Mouse (Mus musculus): ENCODE results near the gene Gm45711. TPM values are rescaled to one million over a fixed set of nuclear protein-coding genes. Genes with fewer than 3 reads are reported as not detected.

The Gm45711 gene
- polyA plus RNA-seq, 1 experiment: not detected

- H3K4me1 ChIP-seq (replicated peaks; ENCODE audit: control insufficient read depth, insufficient read depth, low read length): peaks cover 17% of the 10 kb centered on the region
- no peak overlapping the region for H3K27ac ChIP-seq (ENCODE audit: control insufficient read depth, insufficient read depth, low read length)
- H3K4me3 ChIP-seq (ENCODE audit: control insufficient read depth, insufficient read depth, low read length): peak overlapping the region; percentile 52
- DNase-seq: no peak
- WGBS: 7% methylated on average over 6 of the region's 6 CpGs
- H3K27me3 ChIP-seq (ENCODE audit: control insufficient read depth, insufficient read depth, low read length): no peaks in the 10 kb centered on the region
- H3K36me3 ChIP-seq (ENCODE audit: control insufficient read depth, insufficient read depth, low read length): no peaks in the 10 kb centered on the region
- TF ChIP-seq POLR2A (IDR thresholded peaks at IDR 0.05; ENCODE audit: control insufficient read depth, extremely low read depth, insufficient read depth, low read length, poor library complexity): no peak
- TF ChIP-seq CTCF (IDR thresholded peaks at IDR 0.05; ENCODE audit: borderline replicate concordance, control insufficient read depth, extremely low read depth, insufficient read depth, low read length, poor library complexity): no peak
Measured at GRCm38 (mm10) chr8:104339983-104340232, 30.0 kb upstream of the Gm45711 start.

GRCm38 (mm10) chr8:104339229-104339982, 29.5 kb upstream of the Gm45711 start, which contains the start of gene Cmtm3:
Cmtm3 (plus strand) TSS chr8:104339410.
- H3K36me3 ChIP-seq (ENCODE audit: control insufficient read depth, insufficient read depth, low read length): no peaks in the 10 kb centered on the region
- peak within 1 kb of the TSS; percentile 52 for H3K4me3 ChIP-seq (ENCODE audit: control insufficient read depth, insufficient read depth, low read length)
- no peak within 1 kb of the TSS for H3K27ac ChIP-seq (ENCODE audit: control insufficient read depth, insufficient read depth, low read length)
- no peaks in the 10 kb centered on the region for H3K27me3 ChIP-seq (ENCODE audit: control insufficient read depth, insufficient read depth, low read length)
- DNase-seq: no peak
- TF ChIP-seq POLR2A (IDR thresholded peaks at IDR 0.05; ENCODE audit: control insufficient read depth, extremely low read depth, insufficient read depth, low read length, poor library complexity): no peak
- TF ChIP-seq CTCF (IDR thresholded peaks at IDR 0.05; ENCODE audit: borderline replicate concordance, control insufficient read depth, extremely low read depth, insufficient read depth, low read length, poor library complexity): no peak
- WGBS: 40% methylated on average over 18 of the region's 18 CpGs
- peaks cover 17% of the 10 kb centered on the region for H3K4me1 ChIP-seq (replicated peaks; ENCODE audit: control insufficient read depth, insufficient read depth, low read length)

- H3K27ac ChIP-seq (ENCODE audit: control insufficient read depth, insufficient read depth, low read length): no peak overlapping the region
- H3K27me3 ChIP-seq (ENCODE audit: control insufficient read depth, insufficient read depth, low read length): no peaks in the 10 kb centered on the region
- peaks cover 17% of the 10 kb centered on the region for H3K4me1 ChIP-seq (replicated peaks; ENCODE audit: control insufficient read depth, insufficient read depth, low read length)
- H3K36me3 ChIP-seq (ENCODE audit: control insufficient read depth, insufficient read depth, low read length): no peaks in the 10 kb centered on the region
- TF ChIP-seq CTCF (IDR thresholded peaks at IDR 0.05; ENCODE audit: borderline replicate concordance, control insufficient read depth, extremely low read depth, insufficient read depth, low read length, poor library complexity): 0 out of 2 replicates have a peak, but pooled peaks have one; percentile 16
- TF ChIP-seq POLR2A (IDR thresholded peaks at IDR 0.05; ENCODE audit: control insufficient read depth, extremely low read depth, insufficient read depth, low read length, poor library complexity): no peak
- WGBS: 57% methylated on average over 3 of the region's 3 CpGs
- DNase-seq: no peak
- H3K4me3 ChIP-seq (ENCODE audit: control insufficient read depth, insufficient read depth, low read length): no peak overlapping the region
Measured at GRCm38 (mm10) chr8:104337890-104338289, 28.0 kb upstream of the Gm45711 start.

GRCm38 (mm10) chr8:104336806-104337205, 26.9 kb upstream of the Gm45711 start:
- H3K27ac ChIP-seq (ENCODE audit: control insufficient read depth, insufficient read depth, low read length): no peak overlapping the region
- no peak for TF ChIP-seq POLR2A (IDR thresholded peaks at IDR 0.05; ENCODE audit: control insufficient read depth, extremely low read depth, insufficient read depth, low read length, poor library complexity)
- no peak for TF ChIP-seq CTCF (IDR thresholded peaks at IDR 0.05; ENCODE audit: borderline replicate concordance, control insufficient read depth, extremely low read depth, insufficient read depth, low read length, poor library complexity)
- no peak overlapping the region for H3K4me3 ChIP-seq (ENCODE audit: control insufficient read depth, insufficient read depth, low read length)
- WGBS: 100% methylated on average over 1 of the region's 1 CpGs
- no peaks in the 10 kb centered on the region for H3K36me3 ChIP-seq (ENCODE audit: control insufficient read depth, insufficient read depth, low read length)
- peaks cover 17% of the 10 kb centered on the region for H3K4me1 ChIP-seq (replicated peaks; ENCODE audit: control insufficient read depth, insufficient read depth, low read length)
- H3K27me3 ChIP-seq (ENCODE audit: control insufficient read depth, insufficient read depth, low read length): no peaks in the 10 kb centered on the region
- DNase-seq: no peak

GRCm38 (mm10) chr8:104334196-104334595, 24.3 kb upstream of the Gm45711 start:
- Histone ChIP-seq H3K27me3 (ENCODE audit: control insufficient read depth, insufficient read depth, low read length) (no peaks in the 10 kb centered on the region), H3K4me1 (replicated peaks; ENCODE audit: control insufficient read depth, insufficient read depth, low read length) (no peaks in the 10 kb centered on the region), H3K4me3 (ENCODE audit: control insufficient read depth, insufficient read depth, low read length) (no peak overlapping the region), H3K36me3 (ENCODE audit: control insufficient read depth, insufficient read depth, low read length) (no peaks in the 10 kb centered on the region), H3K27ac (ENCODE audit: control insufficient read depth, insufficient read depth, low read length) (no peak overlapping the region)
- no peak for TF ChIP-seq POLR2A (IDR thresholded peaks at IDR 0.05; ENCODE audit: control insufficient read depth, extremely low read depth, insufficient read depth, low read length, poor library complexity)
- TF ChIP-seq CTCF (IDR thresholded peaks at IDR 0.05; ENCODE audit: borderline replicate concordance, control insufficient read depth, extremely low read depth, insufficient read depth, low read length, poor library complexity): no peak
- no peak for DNase-seq
- WGBS: 95% methylated on average over 1 of the region's 1 CpGs

GRCm38 (mm10) chr8:104333786-104334185, 23.9 kb upstream of the Gm45711 start:
- no peaks in the 10 kb centered on the region for H3K27me3 ChIP-seq (ENCODE audit: control insufficient read depth, insufficient read depth, low read length)
- DNase-seq: no peak
- TF ChIP-seq POLR2A (IDR thresholded peaks at IDR 0.05; ENCODE audit: control insufficient read depth, extremely low read depth, insufficient read depth, low read length, poor library complexity) (no peak), CTCF (IDR thresholded peaks at IDR 0.05; ENCODE audit: borderline replicate concordance, control insufficient read depth, extremely low read depth, insufficient read depth, low read length, poor library complexity) (no peak)
- WGBS: 31% methylated on average over 5 of the region's 5 CpGs
- no peaks in the 10 kb centered on the region for H3K4me1 ChIP-seq (replicated peaks; ENCODE audit: control insufficient read depth, insufficient read depth, low read length)
- H3K27ac ChIP-seq (ENCODE audit: control insufficient read depth, insufficient read depth, low read length): no peak overlapping the region
- no peaks in the 10 kb centered on the region for H3K36me3 ChIP-seq (ENCODE audit: control insufficient read depth, insufficient read depth, low read length)
- H3K4me3 ChIP-seq (ENCODE audit: control insufficient read depth, insufficient read depth, low read length): no peak overlapping the region
